Mouse (Mus musculus) layer of hippocampus, postnatal 14 days (tissue): Measurements from ENCODE around the gene 1700067K01Rik. TPM values are rescaled to one million over a fixed set of nuclear protein-coding genes. Genes with fewer than 3 reads are reported as not detected.

Experiments used
- DNase-seq, 2 experiments: peaks; one replicate each; pipeline ENCODE4 v3.0.0; 2021 to 2022; ENCODE audit warnings: low spot score in 2 of 2, mixed read lengths in 1 of 2
- total RNA-seq, 2 experiments: library from RNA; stranded (reverse); gene quantifications; 2 replicates each; pipeline ENCODE4 v1.2.3; 2021

The 1700067K01Rik gene
- total RNA-seq, 2 experiments from 2014 or later: 0.39 to 1.2 TPM

DNA sequence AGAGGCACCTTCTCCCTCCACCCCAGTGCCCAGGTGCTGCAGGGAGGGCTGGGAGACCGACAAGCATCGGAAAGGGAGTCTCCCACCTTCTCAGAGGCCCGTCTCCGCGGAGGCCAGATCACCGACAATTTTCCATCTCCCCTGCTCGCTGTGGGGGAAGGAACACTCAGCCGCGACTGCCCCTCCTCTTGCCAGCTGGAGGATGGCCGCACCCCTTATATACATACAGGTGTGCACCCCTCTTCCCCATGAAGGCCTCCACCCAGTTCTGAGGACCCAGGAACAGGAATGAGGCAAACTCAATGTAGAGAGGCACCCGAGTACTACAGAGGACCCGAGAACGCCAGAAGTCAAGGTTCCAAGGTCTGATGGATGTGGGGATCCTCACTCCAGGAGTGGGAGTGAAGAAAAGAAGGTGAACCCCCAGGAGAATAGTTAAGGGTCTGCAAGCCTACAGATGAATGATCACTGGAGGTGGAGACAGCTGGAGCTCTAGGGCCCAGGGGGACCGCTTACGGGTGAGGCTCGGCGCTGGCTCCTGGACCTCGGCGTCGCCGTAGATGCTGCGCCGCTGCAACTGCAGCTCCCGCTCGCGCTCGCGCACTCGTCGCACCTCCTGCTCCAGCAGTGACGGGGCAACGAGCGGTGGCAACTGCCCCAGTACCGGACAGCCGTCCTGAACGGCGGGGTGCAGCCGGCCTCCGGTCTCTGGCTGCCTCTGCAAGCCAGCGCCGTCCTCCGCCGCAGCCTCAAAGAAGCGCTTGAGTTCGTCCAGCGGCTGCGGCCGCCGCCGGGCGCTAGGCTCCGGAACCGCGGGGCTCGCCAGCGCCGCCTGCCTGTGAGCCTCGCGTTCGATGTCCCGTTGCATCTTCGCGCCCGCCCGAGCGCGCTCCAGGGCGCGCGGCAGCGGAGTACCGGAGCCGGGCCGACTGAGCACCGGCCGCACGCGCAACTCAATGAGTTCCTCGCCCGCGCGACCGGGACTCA lies 9.6 kb downstream of the 1700067K01Rik start:
- peak in 1 of 2 experiments; percentile 65 for DNase-seq

DNA sequence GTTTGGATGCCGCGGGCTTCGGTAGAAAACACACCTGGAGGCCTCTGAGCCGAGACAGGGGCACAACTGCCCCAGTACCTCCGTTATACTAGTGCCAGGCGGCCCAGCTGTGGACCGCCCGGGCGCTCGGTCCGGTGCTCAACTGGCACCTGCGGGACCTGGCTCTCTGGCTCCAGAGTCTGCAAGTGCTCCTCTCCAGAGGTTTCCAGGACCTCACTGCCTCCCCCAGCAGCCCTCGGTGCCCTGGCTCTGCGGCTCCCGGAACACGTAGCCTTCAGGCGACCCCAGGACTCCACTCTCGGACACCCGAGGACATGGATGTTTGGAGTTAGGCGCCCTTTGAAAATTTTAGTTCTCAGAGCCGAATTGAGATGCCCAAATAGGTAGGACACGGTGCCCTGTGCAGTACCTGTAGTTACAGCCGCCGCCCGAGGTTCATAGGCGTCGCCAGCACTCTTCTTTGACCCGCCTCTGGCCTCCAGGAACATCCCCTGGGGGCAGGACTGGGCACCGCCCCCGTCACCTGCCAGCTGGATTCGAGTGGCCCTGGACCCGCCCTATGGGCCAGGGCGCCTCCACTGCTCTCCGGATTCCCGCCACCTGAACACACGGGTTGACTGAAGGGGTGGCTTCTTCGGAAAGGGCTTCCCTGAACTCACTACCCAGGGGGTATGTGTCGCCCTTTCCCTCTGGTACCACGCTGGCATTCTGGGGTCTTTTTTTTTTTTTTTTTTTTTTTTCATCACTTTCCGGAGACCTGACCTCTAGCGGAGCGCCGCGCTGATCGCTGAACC lies 10.6 kb downstream of the 1700067K01Rik start, which contains the start of gene 2210011C24Rik:
2210011C24Rik (minus strand) TSS at position 467 of the 794 bp plus-strand sequence.
- no peak for DNase-seq

DNA sequence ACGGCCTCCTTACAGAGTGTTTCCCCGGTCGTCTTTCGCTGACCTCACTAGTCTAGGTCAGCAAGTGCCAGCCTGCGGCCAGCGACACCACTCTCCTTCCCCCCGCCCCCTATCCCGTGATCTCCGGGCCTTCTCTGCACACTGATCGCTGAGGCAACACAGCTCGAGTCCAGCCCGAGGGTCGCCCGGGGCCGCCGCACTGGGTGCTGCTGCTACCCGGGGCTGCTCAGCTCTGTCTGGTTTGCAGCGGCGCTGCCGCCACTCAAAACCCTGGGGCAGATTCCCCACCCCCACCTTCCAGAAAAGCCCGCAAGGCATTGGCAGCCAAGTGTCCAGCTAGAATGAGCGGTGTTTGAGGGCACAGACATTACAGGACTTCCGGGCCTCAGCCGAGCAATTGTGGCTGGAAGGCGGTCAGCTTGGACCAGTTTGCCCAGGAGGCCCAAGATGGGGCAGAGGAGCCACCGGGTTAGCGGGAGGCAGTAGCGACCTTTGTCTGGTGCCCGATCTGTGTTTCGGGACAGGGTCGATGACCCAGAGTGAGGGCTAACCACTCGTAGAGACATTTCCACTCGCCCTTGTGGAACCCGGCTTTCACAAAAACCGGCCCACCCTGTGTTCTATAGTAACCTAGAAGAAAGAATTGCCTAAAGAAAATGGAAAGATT lies 11.3 kb downstream of the 1700067K01Rik start:
- no peak for DNase-seq

DNA sequence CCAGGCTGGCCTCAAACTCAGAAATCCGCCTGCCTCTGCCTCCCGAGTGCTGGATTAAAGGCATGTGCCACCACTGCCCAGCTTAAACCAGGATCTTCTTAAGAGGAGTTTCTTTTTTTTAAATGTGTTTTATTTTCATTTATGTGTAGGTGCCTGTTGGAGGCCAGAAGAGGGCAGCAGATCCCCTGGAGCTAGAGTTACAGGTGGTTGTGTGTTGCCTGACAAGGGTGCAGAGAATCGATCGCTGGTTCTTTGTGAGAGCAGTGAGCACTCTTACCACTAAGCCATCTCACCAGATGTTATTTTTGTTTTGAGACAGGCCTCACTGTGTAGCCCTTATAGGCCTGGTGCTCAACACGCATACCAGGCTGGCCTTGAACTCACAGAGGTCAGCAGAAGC lies 14.5 kb downstream of the 1700067K01Rik start:
- DNase-seq: no peak

- DNase-seq: no peak
These were observed 18.4 kb downstream of the 1700067K01Rik start for GRCm38 (mm10) chr8:84019738-84020137.

- DNase-seq: no peak
These were observed 19.8 kb downstream of the 1700067K01Rik start, which contains the start of gene Palm3 for GRCm38 (mm10) chr8:84021096-84021495. Palm3 (plus strand) TSS chr8:84021471.

GRCm38 (mm10) chr8:84021569-84021968 lies 20.3 kb downstream of the 1700067K01Rik start:
- no peak for DNase-seq

DNA sequence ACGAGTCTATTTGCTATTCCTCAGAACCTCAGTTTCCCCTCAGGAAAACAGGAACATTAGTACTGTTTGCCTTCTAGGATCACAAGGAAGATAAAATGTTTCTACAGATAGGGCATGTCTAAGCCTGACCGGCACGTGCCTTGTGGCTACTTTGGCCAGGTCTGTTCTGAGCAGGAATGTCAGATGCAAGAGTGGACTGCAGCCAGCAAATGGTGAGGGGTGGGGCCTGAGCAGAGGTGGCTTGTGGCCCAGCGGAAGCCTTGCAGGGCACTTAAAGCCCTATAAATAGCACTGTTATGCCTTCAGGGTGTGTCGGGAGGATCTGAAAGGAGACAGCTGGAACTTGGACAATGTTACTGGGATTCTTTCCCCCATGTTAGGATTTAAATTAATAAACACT lies 21.8 kb downstream of the 1700067K01Rik start:
- DNase-seq: no peak

GRCm38 (mm10) chr8:84023631-84024030 lies 22.3 kb downstream of the 1700067K01Rik start:
- no peak for DNase-seq

- no peak for DNase-seq
These were observed 22.9 kb downstream of the 1700067K01Rik start for GRCm38 (mm10) chr8:84024171-84024570.

DNA sequence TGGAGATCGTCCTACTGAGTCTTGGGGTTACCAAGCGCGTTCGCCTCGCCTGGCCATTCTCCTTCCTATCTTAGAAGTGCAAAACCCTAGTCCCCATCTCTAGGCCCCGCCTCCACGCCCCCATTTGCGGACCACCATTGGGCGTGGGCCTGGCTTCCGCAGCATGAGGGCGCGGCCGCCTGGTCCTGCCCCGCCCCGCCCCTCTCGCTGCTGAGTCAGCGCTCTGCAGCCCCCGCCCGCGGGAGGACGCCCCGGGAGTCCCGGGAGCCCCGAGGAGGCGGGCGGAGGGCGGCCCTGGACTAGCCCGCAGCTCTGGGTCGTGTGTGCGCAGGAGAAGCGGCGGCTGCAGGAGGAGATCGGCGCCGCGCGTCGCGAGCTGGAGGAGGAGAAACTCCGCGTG lies 24.6 kb downstream of the 1700067K01Rik start:
- DNase-seq: peak in 1 of 2 experiments; percentile 40

GRCm38 (mm10) chr8:84027449-84027848 lies 26.1 kb downstream of the 1700067K01Rik start:
- no peak for DNase-seq

DNA sequence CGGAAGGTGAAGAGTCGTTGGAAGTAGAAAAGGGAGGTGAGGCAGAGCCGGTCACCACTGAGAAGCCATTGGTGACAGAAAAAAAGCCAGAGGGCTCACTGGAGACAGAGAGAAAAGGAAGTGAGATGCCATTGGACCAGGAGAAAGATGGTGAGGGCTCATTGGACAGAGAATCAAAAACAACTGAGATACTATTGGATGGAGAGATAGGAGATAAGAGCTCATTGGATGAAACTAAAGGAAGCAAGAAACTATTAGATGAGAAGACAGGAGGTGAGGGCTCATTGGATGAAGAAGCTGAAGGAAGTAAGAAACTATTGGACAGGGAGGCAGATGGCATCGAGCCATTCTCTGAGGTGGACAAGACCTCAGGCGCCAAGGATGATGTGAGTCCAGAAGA lies 28.0 kb downstream of the 1700067K01Rik start:
- no peak for DNase-seq

DNA sequence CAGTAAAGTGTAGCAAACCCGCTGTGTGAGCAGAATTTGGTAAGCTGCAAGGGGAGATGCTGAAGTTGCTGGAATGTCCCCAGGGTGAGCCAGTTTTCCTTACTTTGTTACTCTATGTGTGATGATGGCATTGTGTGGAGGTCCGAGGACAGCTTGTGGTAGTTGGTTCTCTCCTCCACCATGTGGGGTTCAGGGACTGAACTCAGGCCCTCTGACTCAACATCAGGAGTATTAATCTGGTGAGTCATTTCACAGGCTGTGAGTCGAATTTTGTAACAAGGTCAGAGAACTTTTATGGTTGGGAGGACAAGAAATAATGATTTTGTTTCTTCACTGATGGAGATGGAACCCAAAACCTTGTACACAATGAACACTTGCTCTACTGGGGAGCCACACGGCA lies 31.5 kb downstream of the 1700067K01Rik start:
- no peak for DNase-seq

- DNase-seq: no peak
These were observed 36.7 kb downstream of the 1700067K01Rik start for GRCm38 (mm10) chr8:84038015-84038414.

DNA sequence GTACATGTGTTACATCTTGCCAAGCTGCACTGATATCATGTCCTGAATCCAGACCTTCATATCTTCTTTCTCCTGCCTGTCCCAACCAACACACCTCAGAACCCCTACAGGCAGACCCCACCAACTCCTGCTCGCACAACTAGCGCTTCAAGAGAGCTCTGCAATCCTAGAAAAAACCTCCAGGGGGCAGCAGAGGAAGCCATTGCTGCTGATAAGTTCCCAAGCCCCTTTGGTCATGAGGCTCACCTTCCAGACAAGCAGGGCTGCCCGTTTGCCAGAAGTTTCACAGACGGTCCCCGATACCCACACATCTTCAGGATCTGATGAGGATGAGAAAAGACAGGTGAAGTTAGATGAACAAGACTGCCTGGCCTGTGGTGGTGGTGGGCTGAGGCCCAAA lies 37.7 kb downstream of the 1700067K01Rik start:
- peak; percentile 79 to 85 for DNase-seq

DNA sequence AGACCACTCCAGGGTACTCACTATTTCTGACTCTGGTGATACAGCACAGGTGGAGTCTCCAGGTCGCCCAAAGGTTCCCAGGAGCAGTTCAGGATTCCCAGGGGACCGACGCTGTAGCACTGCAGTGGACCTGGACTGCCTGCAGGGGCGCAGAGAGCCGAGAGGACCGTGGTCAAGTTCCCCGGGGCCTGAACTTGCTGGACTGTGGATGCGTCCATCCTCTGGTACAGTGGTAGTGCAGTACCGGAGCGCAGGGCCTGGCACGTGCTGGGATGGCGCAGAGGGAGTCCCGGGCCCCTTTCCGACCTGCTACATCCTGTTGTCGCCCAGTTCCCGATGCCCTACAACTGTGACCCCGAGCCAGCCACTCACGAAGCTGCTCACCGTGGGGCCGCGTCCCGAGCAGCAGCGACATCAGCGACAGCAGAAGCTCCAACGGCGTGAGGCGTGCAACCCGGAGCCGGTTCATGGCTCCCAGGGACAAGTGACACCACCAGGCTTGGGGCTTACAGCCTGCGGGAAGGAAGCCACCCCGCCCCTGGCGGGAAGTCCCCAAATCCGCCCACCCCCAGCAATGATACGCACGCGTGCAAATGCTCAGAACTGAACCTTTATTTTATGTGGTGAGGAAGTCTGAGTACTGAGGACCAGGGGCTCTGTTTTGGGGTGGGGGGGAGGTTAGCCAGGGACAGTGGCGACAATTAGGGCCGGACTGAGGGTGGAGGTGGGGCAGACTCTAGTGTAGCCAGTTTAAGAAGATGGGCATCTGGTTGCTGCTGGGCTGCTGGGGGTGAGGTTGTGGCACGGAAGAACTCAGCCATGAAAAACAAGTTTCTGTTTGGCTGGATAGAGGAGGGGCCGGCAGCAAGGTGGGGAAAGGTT lies 41.0 kb downstream of the 1700067K01Rik start, which contains the start of gene Il27ra:
Il27ra (minus strand) TSS at position 524 of the 882 bp plus-strand sequence.
- DNase-seq: peak; percentile 41 to 42

GRCm38 (mm10) chr8:84042948-84043342 lies 41.6 kb downstream of the 1700067K01Rik start:
- DNase-seq: no peak

DNA sequence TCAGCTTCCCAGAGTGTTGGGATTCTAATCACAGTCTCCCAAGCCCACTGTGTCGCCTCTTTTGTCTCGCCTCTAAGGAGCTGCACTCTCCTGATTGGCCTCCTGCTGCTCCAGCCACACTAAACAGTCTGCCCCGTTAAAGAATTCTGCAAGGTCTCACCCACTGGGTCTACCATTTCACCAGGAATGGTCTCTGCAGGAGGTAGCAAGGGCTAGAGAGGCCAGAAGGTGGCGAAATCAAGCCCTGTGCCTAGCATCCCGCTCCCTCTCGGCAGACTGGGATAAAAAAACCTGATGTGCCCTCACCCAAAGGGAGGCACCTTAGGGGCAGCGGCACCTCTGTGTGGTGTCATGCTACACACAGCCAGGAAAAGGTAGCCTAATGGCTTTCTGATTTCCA lies 42.8 kb downstream of the 1700067K01Rik start:
- DNase-seq: no peak

GRCm38 (mm10) chr8:84044900-84045299 lies 43.6 kb downstream of the 1700067K01Rik start, which contains the start of gene Rln3:
Rln3 (minus strand) TSS chr8:84045000.
- no peak for DNase-seq
